Mouse (Mus musculus) G1E (cell line): ENCODE measurements around the gene Gck.

Source experiments
- CTCF ChIP-seq: IDR thresholded peaks from 2 replicates; pipeline ENCODE4 v1.5.1; 2012; ENCODE audit warnings: low read depth, low read length, inconsistent platforms, mixed read lengths
- POLR2AphosphoS5 ChIP-seq: IDR thresholded peaks from 2 replicates; pipeline ENCODE4 v1.6.1; 2012; ENCODE audit warnings: low read depth, low read length, inconsistent platforms; ENCODE audit not compliant: insufficient replicate concordance

DNA sequence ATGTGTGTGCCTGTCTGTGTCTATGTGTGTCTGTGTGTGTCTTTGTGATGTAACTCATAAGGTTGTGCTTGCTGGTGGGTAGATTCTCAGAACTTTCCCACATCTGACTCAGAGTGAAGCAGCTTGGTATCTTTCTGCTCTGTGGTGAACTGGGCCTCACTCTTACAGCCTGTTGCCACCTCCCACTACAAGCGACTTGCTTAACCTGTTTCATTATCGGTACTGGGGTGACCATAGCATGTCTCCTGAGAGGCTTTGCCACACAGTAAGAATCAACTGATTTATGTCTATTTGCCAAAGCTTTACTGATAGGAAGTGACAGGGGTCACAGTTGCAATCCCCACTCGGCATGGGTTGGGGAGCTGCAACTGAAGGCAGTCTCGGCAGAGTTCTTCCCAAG lies 41.2 kb downstream of the Gck start:
- no peak for TF ChIP-seq CTCF
- no peak for TF ChIP-seq POLR2AphosphoS5
